Mouse (Mus musculus): ENCODE results near the gene Bmp5. TPM values are rescaled to one million over a fixed set of nuclear protein-coding genes. Genes with fewer than 3 reads are reported as not detected.

The Bmp5 gene
- polyA plus RNA-seq, 2 experiments: 11.2 to 12.8 TPM

- Histone ChIP-seq H3K9ac (ENCODE audit: low read depth, low read length, severe bottlenecking) (no peak overlapping the region), H3K27me3 (ENCODE audit: control insufficient read depth, insufficient read depth, low read length) (no peaks in the 10 kb centered on the region), H3K36me3 (ENCODE audit: control insufficient read depth, insufficient read depth, low read length) (no peaks in the 10 kb centered on the region), H3K4me2 (replicated peaks; ENCODE audit: low read depth, low read length, severe bottlenecking) (no peak overlapping the region), H3K4me1 (ENCODE audit: control insufficient read depth, insufficient read depth, low read length) (no peaks in the 10 kb centered on the region), H3K27ac (replicated peaks; ENCODE audit: low read depth, low read length) (no peak overlapping the region), H3K4me3 (replicated peaks; ENCODE audit: low read length) (no peak overlapping the region), H3K9me3 (ENCODE audit: control insufficient read depth, low read length) (no peaks in the 10 kb centered on the region)
- 80% methylated on average over 6 of the region's 6 CpGs for WGBS
- DNase-seq (ENCODE audit: low spot score) (no peak), ATAC-seq (ENCODE audit: low FRiP score, low read depth) (no peak)
- no peak for TF ChIP-seq POLR2A (IDR thresholded peaks at IDR 0.05; ENCODE audit: borderline replicate concordance, extremely low read depth, insufficient read depth, insufficient read length)
These were observed 65.7 kb downstream of the Bmp5 start for GRCm38 (mm10) chr9:75840841-75841240.

DNA sequence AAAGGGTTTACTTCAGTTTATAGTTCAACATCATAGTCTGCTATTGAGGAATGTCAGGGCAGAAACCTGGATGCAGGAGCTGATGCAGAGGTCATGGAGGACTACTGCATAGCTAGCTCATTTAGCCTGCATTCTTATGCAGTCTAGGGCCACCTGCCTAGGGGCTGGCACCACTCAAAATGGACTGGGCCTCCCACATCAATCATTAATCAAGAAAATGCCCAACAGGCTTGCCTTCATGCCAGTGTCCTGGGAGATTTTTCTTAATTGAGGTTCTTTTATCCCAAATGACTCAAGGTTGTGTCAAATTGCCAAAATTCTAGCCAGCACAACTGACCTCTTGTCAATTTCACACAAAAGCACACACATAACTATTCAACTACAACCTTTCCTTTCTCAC is 70.8 kb downstream of the Bmp5 start:
- no peak for ATAC-seq (ENCODE audit: low FRiP score, low read depth)
- H3K4me1 ChIP-seq (ENCODE audit: control insufficient read depth, insufficient read depth, low read length): peaks cover 4% of the 10 kb centered on the region; the same call in 1 of the 2 replicates

DNA sequence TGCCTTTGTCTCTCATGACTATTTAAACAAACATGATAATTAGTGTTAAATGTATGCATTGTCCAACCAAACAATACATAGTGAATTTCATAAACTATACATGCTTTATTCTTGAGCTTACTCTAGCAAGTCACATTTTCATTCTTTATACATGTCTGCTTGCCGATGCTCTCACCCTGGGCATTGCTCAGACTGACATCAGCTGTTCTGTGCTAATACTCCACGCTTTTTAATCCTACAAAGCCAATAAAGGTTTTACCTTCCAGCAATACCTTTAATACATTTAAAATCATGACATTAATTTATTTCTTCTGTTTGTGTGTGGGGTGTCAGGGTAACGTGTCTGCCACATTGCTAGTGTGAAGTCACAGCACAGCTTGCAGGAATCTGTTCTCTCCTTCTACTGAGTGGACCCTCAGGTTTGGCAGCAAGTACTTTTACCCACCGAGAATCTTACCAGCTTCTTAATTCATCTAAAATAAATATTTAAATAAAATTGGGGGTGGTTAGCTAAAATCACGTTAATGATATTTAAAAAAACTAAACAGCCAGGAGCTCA is 75.6 kb downstream of the Bmp5 start:
- H3K9ac ChIP-seq (ENCODE audit: low read depth, low read length, severe bottlenecking): no peak overlapping the region
- 56% methylated on average over 5 of the region's 5 CpGs for WGBS
- peaks cover 4% of the 10 kb centered on the region; the same call in 1 of the 2 replicates for H3K4me1 ChIP-seq (ENCODE audit: control insufficient read depth, insufficient read depth, low read length)
- ATAC-seq (ENCODE audit: low FRiP score, low read depth) (no peak), DNase-seq (ENCODE audit: low spot score) (no peak)
- TF ChIP-seq POLR2A (IDR thresholded peaks at IDR 0.05; ENCODE audit: borderline replicate concordance, extremely low read depth, insufficient read depth, insufficient read length): no peak
- H3K27ac ChIP-seq (replicated peaks; ENCODE audit: low read depth, low read length): no peak overlapping the region
- no peaks in the 10 kb centered on the region for H3K27me3 ChIP-seq (ENCODE audit: control insufficient read depth, insufficient read depth, low read length)
- H3K4me2 ChIP-seq (replicated peaks; ENCODE audit: low read depth, low read length, severe bottlenecking): no peak overlapping the region
- H3K4me3 ChIP-seq (replicated peaks; ENCODE audit: low read length): no peak overlapping the region
- no peaks in the 10 kb centered on the region for H3K36me3 ChIP-seq (ENCODE audit: control insufficient read depth, insufficient read depth, low read length)
- H3K9me3 ChIP-seq (ENCODE audit: control insufficient read depth, low read length): no peaks in the 10 kb centered on the region

More for the DNA sequence above, 70.8 kb downstream of the Bmp5 start:
- TF ChIP-seq POLR2A (IDR thresholded peaks at IDR 0.05; ENCODE audit: borderline replicate concordance, extremely low read depth, insufficient read depth, insufficient read length): no peak
- no peak for DNase-seq (ENCODE audit: low spot score)
- H3K4me2 ChIP-seq (replicated peaks; ENCODE audit: low read depth, low read length, severe bottlenecking): no peak overlapping the region
- no peaks in the 10 kb centered on the region for H3K36me3 ChIP-seq (ENCODE audit: control insufficient read depth, insufficient read depth, low read length)
- no peak overlapping the region for H3K27ac ChIP-seq (replicated peaks; ENCODE audit: low read depth, low read length)
- H3K27me3 ChIP-seq (ENCODE audit: control insufficient read depth, insufficient read depth, low read length): no peaks in the 10 kb centered on the region
- H3K4me3 ChIP-seq (replicated peaks; ENCODE audit: low read length): no peak overlapping the region
- no peaks in the 10 kb centered on the region for H3K9me3 ChIP-seq (ENCODE audit: control insufficient read depth, low read length)
- H3K9ac ChIP-seq (ENCODE audit: low read depth, low read length, severe bottlenecking): no peak overlapping the region

- TF ChIP-seq POLR2A (IDR thresholded peaks at IDR 0.05; ENCODE audit: borderline replicate concordance, extremely low read depth, insufficient read depth, insufficient read length): no peak
- Histone ChIP-seq H3K4me2 (replicated peaks; ENCODE audit: low read depth, low read length, severe bottlenecking) (no peak overlapping the region), H3K4me3 (replicated peaks; ENCODE audit: low read length) (no peak overlapping the region), H3K9ac (ENCODE audit: low read depth, low read length, severe bottlenecking) (no peak overlapping the region), H3K36me3 (ENCODE audit: control insufficient read depth, insufficient read depth, low read length) (no peaks in the 10 kb centered on the region), H3K4me1 (ENCODE audit: control insufficient read depth, insufficient read depth, low read length) (no peaks in the 10 kb centered on the region), H3K9me3 (ENCODE audit: control insufficient read depth, low read length) (no peaks in the 10 kb centered on the region; the same call in 1 of the 2 replicates), H3K27ac (replicated peaks; ENCODE audit: low read depth, low read length) (no peak overlapping the region), H3K27me3 (ENCODE audit: control insufficient read depth, insufficient read depth, low read length) (no peaks in the 10 kb centered on the region)
- ATAC-seq (ENCODE audit: low FRiP score, low read depth) (no peak), DNase-seq (ENCODE audit: low spot score) (no peak)
- 75% methylated on average over 3 of the region's 3 CpGs for WGBS
These were observed 83.0 kb downstream of the Bmp5 start for GRCm38 (mm10) chr9:75858161-75858560.

DNA sequence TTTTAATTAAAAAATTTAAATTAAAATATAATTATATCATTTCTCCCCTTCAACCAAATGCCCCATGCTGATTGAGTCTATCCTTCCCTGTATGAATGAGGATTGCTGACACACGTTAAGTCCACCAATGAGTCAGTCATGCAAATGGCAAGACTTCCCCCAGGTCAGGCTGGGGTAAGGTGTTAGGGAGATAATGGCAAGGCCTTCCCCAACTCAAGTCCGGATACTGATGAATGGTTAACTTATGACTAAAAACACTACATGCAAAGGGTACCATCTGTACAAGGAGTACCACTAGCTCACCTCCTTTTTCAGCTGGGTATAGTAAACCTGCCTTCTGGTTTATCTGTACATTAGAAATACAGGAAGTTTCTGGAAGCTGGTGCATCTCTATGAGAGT is 83.8 kb downstream of the Bmp5 start:
- Histone ChIP-seq H3K36me3 (ENCODE audit: control insufficient read depth, insufficient read depth, low read length) (no peaks in the 10 kb centered on the region), H3K27ac (replicated peaks; ENCODE audit: low read depth, low read length) (no peak overlapping the region), H3K27me3 (ENCODE audit: control insufficient read depth, insufficient read depth, low read length) (no peaks in the 10 kb centered on the region), H3K9ac (ENCODE audit: low read depth, low read length, severe bottlenecking) (no peak overlapping the region), H3K4me3 (replicated peaks; ENCODE audit: low read length) (no peak overlapping the region), H3K9me3 (ENCODE audit: control insufficient read depth, low read length) (no peaks in the 10 kb centered on the region; the same call in 1 of the 2 replicates), H3K4me1 (ENCODE audit: control insufficient read depth, insufficient read depth, low read length) (no peaks in the 10 kb centered on the region), H3K4me2 (replicated peaks; ENCODE audit: low read depth, low read length, severe bottlenecking) (no peak overlapping the region)
- 77% methylated on average over 2 of the region's 2 CpGs for WGBS
- DNase-seq (ENCODE audit: low spot score) (no peak), ATAC-seq (ENCODE audit: low FRiP score, low read depth) (no peak)
- no peak for TF ChIP-seq POLR2A (IDR thresholded peaks at IDR 0.05; ENCODE audit: borderline replicate concordance, extremely low read depth, insufficient read depth, insufficient read length)
